Mouse (Mus musculus) regulatory T cell (primary cell): ENCODE data around the gene Yy1.
"Not testable (repeated sequence)": the region's sequence is repeated elsewhere in the genome, so short reads cannot be mapped to it uniquely, and the experiment has no call there.

Experiments
- in situ Hi-C: fragments of 300-600 bp; cut with MboI, MseI; formaldehyde crosslinking; loops from one replicate; pipeline ENCODE4 v1.15.1; 2025; ENCODE audit warnings: high pct_unique_total_duplicates

Yy1 gene

GRCm38 (mm10) chr12:108824225-108824874, 31.6 kb downstream of the Yy1 start:
- in situ Hi-C loops = loop anchor here (25.0 kb wide), 1 partner anchor 637 kb away; the partner anchor contains the start of genes Ccnk and Setd3

- in situ Hi-C loops = no loop called here
Measured at GRCm38 (mm10) chr12:108825561-108826224, 32.9 kb downstream of the Yy1 start.

- in situ Hi-C loops = no loop called here
Measured at GRCm38 (mm10) chr12:108826282-108826957, 33.6 kb downstream of the Yy1 start.

- in situ Hi-C loops = no loop called here
Measured at GRCm38 (mm10) chr12:108826958-108827535, 34.3 kb downstream of the Yy1 start.

- in situ Hi-C loops = no loop called here
Measured at GRCm38 (mm10) chr12:108827641-108828040, 34.9 kb downstream of the Yy1 start.

- in situ Hi-C loops = no loop called here
Measured at GRCm38 (mm10) chr12:108829636-108830035, 36.9 kb downstream of the Yy1 start.

GRCm38 (mm10) chr12:108830358-108830757, 37.6 kb downstream of the Yy1 start:
- in situ Hi-C loops = no loop called here

GRCm38 (mm10) chr12:108831966-108832643, 39.3 kb downstream of the Yy1 start:
- in situ Hi-C loops = no loop called here

GRCm38 (mm10) chr12:108832851-108833250, 40.1 kb downstream of the Yy1 start:
- in situ Hi-C loops = no loop called here

GRCm38 (mm10) chr12:108833408-108833807, 40.6 kb downstream of the Yy1 start:
- in situ Hi-C loops = no loop called here

GRCm38 (mm10) chr12:108834337-108834736, 41.6 kb downstream of the Yy1 start:
- in situ Hi-C loops = no loop called here

GRCm38 (mm10) chr12:108834786-108835185, 42.0 kb downstream of the Yy1 start:
- in situ Hi-C loops = no loop called here

- in situ Hi-C loops = no loop called here
Measured at GRCm38 (mm10) chr12:108835208-108835839, 42.6 kb downstream of the Yy1 start.

- in situ Hi-C loops = no loop called here
Measured at GRCm38 (mm10) chr12:108835840-108836409, 43.2 kb downstream of the Yy1 start, which contains the start of the genes Slc25a29 and Slc25a47. Gene Slc25a29, minus strand, starts transcription at chr12:108835883. Gene Slc25a47, plus strand, starts transcription at chr12:108836046.

GRCm38 (mm10) chr12:108836722-108837121, 43.9 kb downstream of the Yy1 start:
- in situ Hi-C loops = no loop called here

GRCm38 (mm10) chr12:108841181-108841580, 48.4 kb downstream of the Yy1 start:
- in situ Hi-C loops = no loop called here

GRCm38 (mm10) chr12:108842663-108843062, 49.9 kb downstream of the Yy1 start:
- in situ Hi-C loops = no loop called here

- in situ Hi-C loops = not testable (repeated sequence)
Measured at GRCm38 (mm10) chr12:108848033-108848432, 55.3 kb downstream of the Yy1 start.

GRCm38 (mm10) chr12:108849488-108850022, 56.8 kb downstream of the Yy1 start:
- in situ Hi-C loops = no loop called here

GRCm38 (mm10) chr12:108850129-108850528, 57.4 kb downstream of the Yy1 start:
- in situ Hi-C loops = no loop called here
